Mouse (Mus musculus): ENCODE measurements around the gene Supt6. TPM values are rescaled to one million over a fixed set of nuclear protein-coding genes. Genes with fewer than 3 reads are reported as not detected.
A peak's percentile ranks its signal among the peaks of the same experiment; 100 is the strongest.

The Supt6 gene
- total and polyA plus RNA-seq, 3 experiments, result 39.6 to 93.2 (median 59.8) TPM

DNA sequence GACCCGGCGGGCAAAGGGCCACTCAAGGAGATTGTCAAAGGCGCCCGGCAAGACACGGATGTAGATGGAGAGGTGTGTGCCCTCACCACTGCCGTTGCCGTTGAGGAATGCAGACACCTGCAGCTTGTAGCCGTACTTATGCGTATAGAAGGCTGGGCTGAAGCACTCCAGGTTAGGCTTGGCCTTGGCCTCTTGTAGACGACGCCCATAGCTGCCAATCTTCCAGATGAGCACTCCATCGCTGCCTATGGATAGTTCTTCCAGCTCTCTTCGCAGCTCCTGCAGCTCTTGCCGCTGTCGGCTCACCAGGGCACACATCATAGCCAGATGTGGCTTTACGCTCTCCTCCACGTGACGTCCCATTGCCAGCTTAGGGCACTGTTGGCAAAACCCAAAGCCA is 85.6 kb downstream of the Supt6 start:
- H3K4me1 ChIP-seq (ENCODE audit: control insufficient read depth in 1 of 2, insufficient read depth in 2 of 2, low read length in 2 of 2), result peaks cover 0 to 7% of the 10 kb centered on the region in 2 experiments; a peak in 2 of 4 replicates
- DNase-seq (ENCODE audit: low read depth, low spot score), result no peak

DNA sequence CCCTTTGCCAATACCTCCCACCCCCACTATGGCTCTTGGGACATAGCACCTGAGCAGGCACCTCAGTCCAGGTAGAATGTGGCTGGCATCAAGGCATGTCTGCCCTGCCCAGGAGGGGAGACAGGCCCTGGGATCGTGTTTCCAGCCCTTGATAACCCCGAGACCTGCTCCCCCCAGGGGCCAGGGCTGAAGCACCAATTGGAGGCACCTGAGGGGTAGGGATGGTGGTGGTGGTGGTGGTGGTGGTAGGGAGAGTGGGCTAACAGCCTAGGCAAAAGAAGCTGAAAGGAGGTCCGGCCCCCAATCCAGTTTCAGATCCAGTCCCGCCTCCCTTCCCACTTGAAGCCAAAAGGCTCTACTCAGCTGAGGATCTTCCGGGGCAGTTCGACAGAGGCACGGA is 86.2 kb downstream of the Supt6 start:
- H3K4me1 ChIP-seq (ENCODE audit: control insufficient read depth in 1 of 2, insufficient read depth in 2 of 2, low read length in 2 of 2), result peaks cover 0 to 6% of the 10 kb centered on the region in 2 experiments; a peak in 2 of 4 replicates
- peaks cover 0 to 3% of the 10 kb centered on the region in 2 experiments; a peak in 1 of 4 replicates for H3K36me3 ChIP-seq (ENCODE audit: control insufficient read depth in 1 of 2, insufficient read depth in 2 of 2, low read length in 2 of 2)
- H3K79me2 ChIP-seq (ENCODE audit: control insufficient read depth, insufficient read depth, low read length, poor library complexity), result peaks cover 6% of the 10 kb centered on the region
- H3K27me3 ChIP-seq (ENCODE audit: control insufficient read depth in 1 of 2, insufficient read depth in 2 of 2, low read length in 2 of 2), result no peaks in the 10 kb centered on the region
- no peak overlapping the region for H3K9ac ChIP-seq (ENCODE audit: control insufficient read depth, low read depth, low read length, poor library complexity, severe bottlenecking)
- no peak overlapping the region for H3K4me3 ChIP-seq (ENCODE audit: control insufficient read depth in 1 of 2, insufficient read depth in 1 of 2, low read depth in 2 of 2, low read length in 2 of 2)
- no peak for DNase-seq (ENCODE audit: low read depth, low spot score)
- H3K27ac ChIP-seq (ENCODE audit: control insufficient read depth, low read depth, low read length), result no peak overlapping the region
- TF ChIP-seq KAT2A (conservative IDR thresholded peaks at IDR 0.05; ENCODE audit: low read depth, low read length), result no peak
- TF ChIP-seq CHD2 (IDR thresholded peaks at IDR 0.05; ENCODE audit: low read length), result no peak
- no peak for TF ChIP-seq MEF2A (IDR thresholded peaks at IDR 0.05; ENCODE audit: extremely low read depth, insufficient replicate concordance, low read depth, low read length, poor library complexity, severe bottlenecking)
- TF ChIP-seq RCOR1 (IDR thresholded peaks at IDR 0.05; ENCODE audit: low read depth, low read length), result no peak
- TF ChIP-seq MYC (IDR thresholded peaks at IDR 0.05; ENCODE audit: low read depth, low read length), result no peak
- TF ChIP-seq JUND (IDR thresholded peaks at IDR 0.05; ENCODE audit: low read depth, low read length), result no peak
- TF ChIP-seq MXI1 (IDR thresholded peaks at IDR 0.05; ENCODE audit: low read depth, low read length), result no peak
- no peaks in the 10 kb centered on the region for H3K9me3 ChIP-seq (replicated peaks; ENCODE audit: insufficient read depth, low read length)

More for the DNA sequence above, 85.6 kb downstream of the Supt6 start:
- Histone ChIP-seq H3K79me2 (ENCODE audit: control insufficient read depth, insufficient read depth, low read length, poor library complexity) (peaks cover 12% of the 10 kb centered on the region), H3K27me3 (ENCODE audit: control insufficient read depth in 1 of 2, insufficient read depth in 2 of 2, low read length in 2 of 2) (no peaks in the 10 kb centered on the region), H3K9ac (ENCODE audit: control insufficient read depth, low read depth, low read length, poor library complexity, severe bottlenecking) (no peak overlapping the region), H3K9me3 (replicated peaks; ENCODE audit: insufficient read depth, low read length) (no peaks in the 10 kb centered on the region), H3K27ac (ENCODE audit: control insufficient read depth, low read depth, low read length) (no peak overlapping the region), H3K36me3 (ENCODE audit: control insufficient read depth in 1 of 2, insufficient read depth in 2 of 2, low read length in 2 of 2) (peaks cover 0 to 3% of the 10 kb centered on the region in 2 experiments; a peak in 1 of 4 replicates), H3K4me3 (ENCODE audit: control insufficient read depth in 1 of 2, insufficient read depth in 1 of 2, low read depth in 2 of 2, low read length in 2 of 2) (no peak overlapping the region)
- no peak for TF ChIP-seq ZC3H11A (IDR thresholded peaks at IDR 0.05; ENCODE audit: low read depth, low read length)

DNA sequence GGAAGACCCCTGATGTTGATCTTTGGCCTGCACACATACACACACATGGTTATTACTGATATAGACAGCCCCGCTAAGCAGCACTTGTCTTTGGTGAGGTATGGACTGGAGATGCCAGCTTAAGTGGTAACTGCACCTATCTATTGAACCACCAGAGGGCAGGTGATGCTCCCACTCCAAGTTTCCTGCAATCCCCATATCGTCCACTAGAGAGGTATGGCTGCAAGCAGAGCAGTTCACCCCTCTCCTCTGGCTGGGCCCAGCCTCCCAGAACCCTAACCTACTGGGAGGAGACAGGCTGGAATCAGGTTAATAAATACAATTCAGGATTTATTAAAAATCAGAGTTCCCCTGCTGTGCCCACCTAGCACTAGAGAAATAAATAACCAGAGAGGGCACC is 86.7 kb downstream of the Supt6 start:
- Histone ChIP-seq H3K9me3 (replicated peaks; ENCODE audit: insufficient read depth, low read length) (no peaks in the 10 kb centered on the region), H3K27ac (ENCODE audit: control insufficient read depth, low read depth, low read length) (no peak overlapping the region), H3K9ac (ENCODE audit: control insufficient read depth, low read depth, low read length, poor library complexity, severe bottlenecking) (no peak overlapping the region), H3K79me2 (ENCODE audit: control insufficient read depth, insufficient read depth, low read length, poor library complexity) (peaks cover 3% of the 10 kb centered on the region; the same call in 1 of the 2 replicates), H3K4me3 (ENCODE audit: control insufficient read depth in 1 of 2, insufficient read depth in 1 of 2, low read depth in 2 of 2, low read length in 2 of 2) (no peak overlapping the region), H3K36me3 (ENCODE audit: control insufficient read depth in 1 of 2, insufficient read depth in 2 of 2, low read length in 2 of 2) (peaks cover 0 to 3% of the 10 kb centered on the region in 2 experiments; a peak in 1 of 4 replicates), H3K27me3 (ENCODE audit: control insufficient read depth in 1 of 2, insufficient read depth in 2 of 2, low read length in 2 of 2) (no peaks in the 10 kb centered on the region), H3K4me1 (ENCODE audit: control insufficient read depth in 1 of 2, insufficient read depth in 2 of 2, low read length in 2 of 2) (peaks cover 0 to 3% of the 10 kb centered on the region in 2 experiments; a peak in 2 of 4 replicates)
- peak; percentile 95 for DNase-seq (ENCODE audit: low read depth, low spot score)
- TF ChIP-seq MEF2A (IDR thresholded peaks at IDR 0.05; ENCODE audit: extremely low read depth, insufficient replicate concordance, low read depth, low read length, poor library complexity, severe bottlenecking) (no peak), MAX (IDR thresholded peaks at IDR 0.05; ENCODE audit: low read length) (peak; percentile 53; the same call in 1 of the 2 replicates), ZMIZ1 (IDR thresholded peaks at IDR 0.05; ENCODE audit: low read depth, low read length) (no peak), ZNF384 (IDR thresholded peaks at IDR 0.05; ENCODE audit: low read depth, low read length) (peak; percentile 63), TBP (IDR thresholded peaks at IDR 0.05; ENCODE audit: low read depth, low read length) (0 out of 2 replicates have a peak, but pooled peaks have one; percentile 19), POLR2AphosphoS2 (IDR thresholded peaks at IDR 0.05; ENCODE audit: low read length) (0 out of 2 replicates have a peak, but pooled peaks have one; percentile 33), NELFE (IDR thresholded peaks at IDR 0.05; ENCODE audit: low read depth, low read length) (0 out of 2 replicates have a peak, but pooled peaks have one; percentile 18), GATA1 (IDR thresholded peaks at IDR 0.05; ENCODE audit: low read depth, low read length) (no peak), CHD1 (IDR thresholded peaks at IDR 0.05; ENCODE audit: low read depth, low read length) (no peak), POLR2AphosphoS5 (IDR thresholded peaks at IDR 0.05; ENCODE audit: borderline replicate concordance, low read depth, low read length) (no peak), SMC3 (IDR thresholded peaks at IDR 0.05; ENCODE audit: low read depth, low read length) (peak; percentile 98), EP300 (IDR thresholded peaks at IDR 0.05; ENCODE audit: low read depth in 1 of 2, low read length in 2 of 2) (0 out of 4 replicates have a peak, but pooled peaks of 1 of the 2 experiments have one; percentile 28), TCF12 (IDR thresholded peaks at IDR 0.05; ENCODE audit: low read depth, low read length) (no peak), MAZ (IDR thresholded peaks at IDR 0.05; ENCODE audit: low read depth, low read length) (peak; percentile 66; the same call in 1 of the 2 replicates), JUND (IDR thresholded peaks at IDR 0.05; ENCODE audit: low read depth, low read length) (peak; percentile 43; the same call in 1 of the 2 replicates), SIN3A (IDR thresholded peaks at IDR 0.05; ENCODE audit: low read length) (peak; percentile 70), CTCF (IDR thresholded peaks at IDR 0.05 in 2 of 3, conservative IDR thresholded peaks at IDR 0.05 in 1 of 3; ENCODE audit: control insufficient read depth in 1 of 3, insufficient read depth in 1 of 3, low read depth in 2 of 3, low read length in 3 of 3, poor library complexity in 1 of 3, severe bottlenecking in 1 of 3) (peak in 2 of 3 experiments; percentile 88 to 99), TAL1 (IDR thresholded peaks at IDR 0.05; ENCODE audit: low read length) (no peak), ELF1 (IDR thresholded peaks at IDR 0.05; ENCODE audit: low read depth, low read length) (no peak), POLR2A (IDR thresholded peaks at IDR 0.05; ENCODE audit: control insufficient read depth in 1 of 2, insufficient read depth in 1 of 2, low read depth in 1 of 2, low read length in 2 of 2, poor library complexity in 1 of 2) (0 out of 4 replicates have a peak, but pooled peaks of 1 of the 2 experiments have one; percentile 27)
